Mouse (Mus musculus) heart, postnatal 0 days (tissue): ENCODE measurements around the gene Eng. TPM values are rescaled to one million over a fixed set of nuclear protein-coding genes. Genes with fewer than 3 reads are reported as not detected.

ENCODE experiments used
- ATAC-seq: fragments of 200-750 bp; cut with Nextera tagmentation; 2 replicates; pipeline ENCODE4 v1.8.0; 2017; ENCODE audit warnings: low read depth, moderate number of reproducible peaks, moderate library complexity; ENCODE audit not compliant: insufficient read depth
- DNase-seq: peaks from one replicate; pipeline ENCODE4 v3.0.0-alpha.2; 2016; ENCODE audit warnings: low spot score
- H3K27ac ChIP-seq: fragments of 300-500 bp; sonication (generic); 2 replicates; pipeline ENCODE4 v1.5.1; 2014; ENCODE audit warnings: low read depth, mild to moderate bottlenecking
- H3K27me3 ChIP-seq: fragments of 300-500 bp; sonication (generic); 2 replicates; pipeline ENCODE4 v1.6.1; 2014; ENCODE audit warnings: low read length, mixed read lengths; ENCODE audit not compliant: control insufficient read depth, insufficient read depth
- H3K36me3 ChIP-seq: fragments of 300-500 bp; sonication (generic); replicated peaks from 2 replicates; pipeline ENCODE4 v1.6.1; 2014; ENCODE audit warnings: low read length, mixed read lengths; ENCODE audit not compliant: control insufficient read depth, insufficient read depth
- H3K4me1 ChIP-seq: fragments of 300-500 bp; sonication (generic); 2 replicates; pipeline ENCODE4 v1.6.1; 2014; ENCODE audit warnings: antibody characterized with exemption; ENCODE audit not compliant: control insufficient read depth, insufficient read depth
- H3K4me2 ChIP-seq: fragments of 300-500 bp; sonication (generic); 2 replicates; pipeline ENCODE4 v1.6.1; 2014; ENCODE audit warnings: low read depth, mild to moderate bottlenecking, low read length, moderate library complexity
- H3K4me3 ChIP-seq: fragments of 300-500 bp; sonication (generic); 2 replicates; pipeline ENCODE4 v1.5.1; 2014; ENCODE audit warnings: low read depth, low read length
- H3K9ac ChIP-seq: fragments of 300-500 bp; sonication (generic); replicated peaks from 2 replicates; pipeline ENCODE4 v1.6.1; 2014; ENCODE audit warnings: low read depth, low read length, mixed read lengths
- H3K9me3 ChIP-seq: fragments of 300-500 bp; sonication (generic); replicated peaks from 2 replicates; pipeline ENCODE4 v1.6.1; 2016; ENCODE audit warnings: low read length; ENCODE audit not compliant: control insufficient read depth
- CTCF ChIP-seq: IDR thresholded peaks from 2 replicates; pipeline ENCODE4 v1.5.1; 2016; ENCODE audit warnings: antibody characterized with exemption, control low read depth, low read depth
- EP300 ChIP-seq: IDR thresholded peaks from 2 replicates; pipeline ENCODE4 v1.6.1; 2016; ENCODE audit warnings: antibody characterized with exemption, low read depth
- WGBS: fragments of 180-500 bp; shearing (Covaris S2); extraction: QIAGEN DNeasy Blood & Tissue Kit; methylation state at CpG from one replicate; pipeline ENCODE4 v1.1.7; 2014; 5-methylcytosine and 5-hydroxymethylcytosine counted together
- polyA plus RNA-seq: library from polyadenylated mRNA; unstranded; fragments of >200 nt; fragmentation: Nextera tagmentation; extraction: Ambion mirVana; gene quantifications from 2 replicates; pipeline ENCODE4 v1.2.1, GENCODE M21; 2015
- total RNA-seq: library from RNA; depleted of rRNA; stranded (reverse); fragments of >200 nt; gene quantifications from 2 replicates; pipeline ENCODE4 v1.2.3, GENCODE M21; 2014; ENCODE audit warnings: low replicate concordance

The Eng gene
- total and polyA plus RNA-seq, 2 experiments from 2014 or later, result 123 to 137 TPM

DNA sequence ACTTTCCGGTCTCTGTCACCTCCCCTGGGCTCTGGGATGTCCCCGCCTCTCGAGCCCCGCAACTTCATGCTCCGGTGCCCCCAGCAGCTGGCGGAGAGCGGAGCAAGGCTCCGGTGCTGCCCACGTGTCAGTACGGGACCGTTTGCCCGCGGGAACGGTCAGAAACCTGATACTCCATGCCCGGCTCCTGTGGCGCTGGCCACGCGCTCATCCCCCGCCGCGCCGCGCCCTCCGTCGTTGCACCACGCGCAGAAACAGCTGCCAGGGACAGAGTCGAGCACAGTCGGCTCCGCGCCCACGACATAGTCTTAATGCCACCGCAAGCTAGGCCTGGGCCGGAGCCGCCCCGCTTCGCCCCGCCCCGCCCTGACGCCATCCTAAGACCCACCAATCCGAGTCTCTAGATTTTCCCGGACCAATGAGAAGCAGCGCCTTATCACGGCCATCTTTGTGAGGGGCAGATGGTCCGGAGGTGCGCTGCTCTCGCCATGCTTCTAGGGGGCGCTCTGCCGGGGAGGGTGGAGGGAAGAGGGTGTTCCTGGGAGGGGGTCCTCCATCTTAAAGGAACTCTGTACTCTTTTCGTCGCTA lies 47.5 kb downstream of the Eng start:
- Histone ChIP-seq H3K9me3 (no peaks in the 10 kb centered on the region), H3K27me3 (no peaks in the 10 kb centered on the region), H3K4me1 (peaks cover 9% of the 10 kb centered on the region; the same call in 1 of the 2 replicates), H3K36me3 (no peaks in the 10 kb centered on the region), H3K27ac (peak overlapping the region; percentile 75), H3K4me2 (peak overlapping the region; percentile 97), H3K4me3 (peak overlapping the region; percentile 71), H3K9ac (peak overlapping the region; percentile 85)
- under 1% methylated on average over 51 of the region's 51 CpGs for WGBS
- peak; percentile 96 for DNase-seq
- peak; percentile 97 for ATAC-seq
- TF ChIP-seq EP300, result no peak
- peak; percentile 80 for TF ChIP-seq CTCF

- no peaks in the 10 kb centered on the region for H3K36me3 ChIP-seq
- ATAC-seq (no peak), DNase-seq (no peak)
- no peak overlapping the region for H3K27ac ChIP-seq
- TF ChIP-seq CTCF, result no peak
- no peak overlapping the region for H3K9ac ChIP-seq
- no peaks in the 10 kb centered on the region for H3K27me3 ChIP-seq
- peaks cover 9% of the 10 kb centered on the region; the same call in 1 of the 2 replicates for H3K4me1 ChIP-seq
- no peaks in the 10 kb centered on the region for H3K9me3 ChIP-seq
- peak overlapping the region; percentile 97 for H3K4me2 ChIP-seq
- H3K4me3 ChIP-seq, result peak overlapping the region; percentile 71
- 79% methylated on average over 12 of the region's 12 CpGs for WGBS
Observed at GRCm38 (mm10) chr2:32694691-32695090, 48.3 kb downstream of the Eng start.

DNA sequence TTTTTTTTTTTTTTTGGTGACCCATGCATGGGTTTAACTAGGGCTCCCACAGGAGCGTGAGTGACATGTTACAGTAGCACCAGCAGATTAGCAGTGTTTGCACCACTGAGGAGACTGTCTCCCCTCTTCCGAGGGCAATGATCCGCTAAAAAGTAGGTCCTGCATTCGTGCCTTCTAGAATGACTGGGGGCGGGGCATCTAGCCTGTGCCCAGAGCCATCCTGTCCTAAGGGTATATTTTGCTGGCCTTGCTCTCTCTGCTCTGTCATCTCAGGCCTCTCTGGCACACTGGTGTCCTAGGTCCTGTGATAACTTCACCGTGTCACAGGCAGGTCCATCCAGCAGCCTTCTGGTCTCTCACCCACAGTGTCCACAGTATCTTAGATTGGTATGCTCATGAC lies 53.3 kb downstream of the Eng start:
- 71% methylated on average over 6 of the region's 6 CpGs for WGBS
- Histone ChIP-seq H3K4me3 (no peak overlapping the region), H3K4me2 (no peak overlapping the region), H3K9ac (no peak overlapping the region), H3K27ac (no peak overlapping the region), H3K27me3 (no peaks in the 10 kb centered on the region), H3K9me3 (no peaks in the 10 kb centered on the region), H3K36me3 (peaks cover 18% of the 10 kb centered on the region), H3K4me1 (no peaks in the 10 kb centered on the region)
- no peak for ATAC-seq
- TF ChIP-seq CTCF (no peak), EP300 (no peak)
- no peak for DNase-seq

GRCm38 (mm10) chr2:32700966-32701743 lies 54.8 kb downstream of the Eng start:
- H3K9me3 ChIP-seq, result no peaks in the 10 kb centered on the region
- H3K36me3 ChIP-seq, result peaks cover 33% of the 10 kb centered on the region
- no peak for TF ChIP-seq CTCF
- TF ChIP-seq EP300, result no peak
- H3K4me3 ChIP-seq, result no peak overlapping the region
- H3K27ac ChIP-seq, result no peak overlapping the region
- WGBS, result 76% methylated on average over 14 of the region's 14 CpGs
- H3K27me3 ChIP-seq, result no peaks in the 10 kb centered on the region
- H3K9ac ChIP-seq, result no peak overlapping the region
- DNase-seq, result no peak
- H3K4me1 ChIP-seq, result no peaks in the 10 kb centered on the region
- no peak for ATAC-seq
- no peak overlapping the region for H3K4me2 ChIP-seq

DNA sequence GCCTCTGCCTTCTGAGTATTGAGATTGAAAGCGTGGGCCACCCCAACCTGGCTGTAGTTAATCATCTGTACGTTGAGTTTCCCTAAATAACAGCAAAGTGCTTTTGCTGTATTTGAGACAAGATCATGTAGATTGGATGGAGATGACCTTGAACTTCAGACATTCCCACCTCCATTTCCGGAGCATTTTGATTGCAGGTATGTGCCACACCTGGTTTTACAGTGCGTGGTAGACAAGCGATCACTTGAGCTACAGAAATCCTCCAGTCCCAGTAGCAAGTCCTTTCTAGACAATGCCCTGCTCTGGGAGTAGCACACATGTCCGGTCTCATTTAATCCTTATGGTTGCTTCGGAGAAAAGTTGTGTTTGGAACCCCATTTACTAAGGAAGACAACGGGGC lies 56.7 kb downstream of the Eng start:
- Histone ChIP-seq H3K27me3 (no peaks in the 10 kb centered on the region), H3K9me3 (no peaks in the 10 kb centered on the region), H3K9ac (no peak overlapping the region), H3K4me3 (no peak overlapping the region), H3K4me2 (no peak overlapping the region), H3K36me3 (peaks cover 52% of the 10 kb centered on the region), H3K4me1 (no peaks in the 10 kb centered on the region), H3K27ac (no peak overlapping the region)
- no peak for TF ChIP-seq EP300
- TF ChIP-seq CTCF, result no peak
- WGBS, result 89% methylated on average over 8 of the region's 8 CpGs
- no peak for ATAC-seq
- DNase-seq, result no peak

DNA sequence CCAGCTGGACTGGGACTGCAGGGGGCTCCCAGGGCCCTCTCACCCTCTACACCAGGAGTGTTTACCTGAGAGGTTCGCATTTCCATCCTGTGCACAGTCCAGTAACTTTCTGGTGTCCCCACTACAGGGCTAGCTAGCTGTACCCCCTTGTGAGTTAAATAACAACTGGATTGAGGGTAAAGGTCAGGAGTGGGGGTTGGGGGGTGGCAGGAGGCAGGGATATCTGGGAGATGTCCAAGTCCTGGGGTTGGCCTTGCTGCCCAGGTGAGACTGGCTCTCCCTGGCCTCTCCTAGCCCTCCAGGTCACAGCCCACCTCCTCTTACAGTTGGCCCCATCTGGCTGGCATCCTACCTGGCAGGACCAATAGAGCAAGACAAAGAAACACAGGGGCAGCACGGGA lies 57.6 kb downstream of the Eng start, which contains the start of gene Fpgs:
Fpgs (minus strand) TSS at position 125 of the 401 bp plus-strand sequence.
- Histone ChIP-seq H3K36me3 (peaks cover 61% of the 10 kb centered on the region), H3K9ac (no peak within 1 kb of the TSS), H3K27me3 (no peaks in the 10 kb centered on the region), H3K4me1 (no peaks in the 10 kb centered on the region), H3K4me2 (no peak within 1 kb of the TSS), H3K27ac (no peak within 1 kb of the TSS), H3K4me3 (no peak within 1 kb of the TSS), H3K9me3 (no peaks in the 10 kb centered on the region)
- TF ChIP-seq CTCF, result no peak
- DNase-seq (no peak), ATAC-seq (no peak)
- WGBS, result 77% methylated on average over 2 of the region's 2 CpGs
